Mouse (Mus musculus) CH12.LX (cell line): ENCODE measurements around the gene Arpc1a.

Experiments
- CTCF ChIP-seq, 2 experiments: IDR thresholded peaks in 1 of 2; conservative IDR thresholded peaks in 1 of 2; 2 replicates each; pipeline ENCODE4 v1.5.1; 2011 to 2012; ENCODE audit warnings: low read depth in 2 of 2, low read length in 2 of 2, improper control_type of control experiment in 1 of 2, inconsistent platforms in 1 of 2, mild to moderate bottlenecking in 1 of 2, moderate library complexity in 1 of 2
- SMC3 ChIP-seq: IDR thresholded peaks from 2 replicates; pipeline ENCODE4 v1.6.1; 2011; ENCODE audit warnings: low read depth, low read length, improper control_type of control experiment

DNA sequence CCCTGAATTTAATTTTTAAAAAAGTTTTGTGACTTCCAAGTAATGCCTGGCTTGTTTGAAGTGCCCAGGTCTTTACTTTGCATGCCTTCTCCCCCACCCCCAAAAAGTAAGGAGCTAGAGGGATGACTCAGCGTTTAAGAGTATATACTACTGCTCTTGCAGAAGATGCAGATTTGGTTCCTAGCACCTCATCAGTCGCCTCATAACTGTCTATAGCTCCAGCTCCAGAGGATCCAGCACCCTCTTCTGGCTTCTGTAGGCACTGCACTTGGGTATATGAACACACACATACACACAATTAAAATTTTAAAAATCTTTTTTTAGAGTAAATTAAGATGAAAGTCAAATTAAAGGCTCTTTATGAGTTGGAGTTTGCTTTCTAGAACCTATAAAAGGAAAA, 4.6 kb downstream of the Arpc1a start:
- TF ChIP-seq CTCF (conservative IDR thresholded peaks at IDR 0.05 in 1 of 2, IDR thresholded peaks at IDR 0.05 in 1 of 2; ENCODE audit: low read depth in 2 of 2, low read length in 2 of 2) = no peak
- no peak for TF ChIP-seq SMC3
